Mouse (Mus musculus) right cerebral cortex, postnatal 36 days (tissue): ENCODE measurements at regions not wholly inside any gene's neighbourhood (a gene's known extent, or its start where the extent isn't known, plus 50 kb on each side); places are given as distances from the start of the nearest gene placed in this dataset.

Source experiments
- DNase-seq, 2 experiments: peaks; one replicate each; pipeline ENCODE4 v3.0.0; 2022; ENCODE audit warnings: low spot score in 2 of 2, mixed read lengths in 1 of 2

DNA sequence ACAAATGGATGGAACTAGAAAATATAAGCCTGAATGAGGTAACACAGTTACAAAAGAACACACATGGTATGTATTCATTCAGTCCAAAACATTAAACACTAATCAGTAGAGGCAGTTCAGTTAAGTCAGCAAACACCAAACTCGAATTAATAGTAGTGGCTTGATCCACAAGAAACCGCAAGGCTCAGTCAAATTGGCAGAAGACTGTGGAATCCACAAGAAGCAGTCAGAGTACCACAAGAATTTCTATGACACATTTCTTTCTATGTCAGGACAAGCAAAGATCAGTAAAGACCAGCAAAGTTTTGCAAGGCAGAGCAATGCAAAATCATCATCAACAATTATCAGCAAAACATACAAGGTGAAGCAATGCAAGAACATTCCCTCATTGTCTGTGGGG, 1373.9 kb upstream of the Zeb2 start:
- no peak for DNase-seq

GRCm38 (mm10) chr2:46468936-46469629, 1351.9 kb upstream of the Zeb2 start:
- no peak for DNase-seq

DNA sequence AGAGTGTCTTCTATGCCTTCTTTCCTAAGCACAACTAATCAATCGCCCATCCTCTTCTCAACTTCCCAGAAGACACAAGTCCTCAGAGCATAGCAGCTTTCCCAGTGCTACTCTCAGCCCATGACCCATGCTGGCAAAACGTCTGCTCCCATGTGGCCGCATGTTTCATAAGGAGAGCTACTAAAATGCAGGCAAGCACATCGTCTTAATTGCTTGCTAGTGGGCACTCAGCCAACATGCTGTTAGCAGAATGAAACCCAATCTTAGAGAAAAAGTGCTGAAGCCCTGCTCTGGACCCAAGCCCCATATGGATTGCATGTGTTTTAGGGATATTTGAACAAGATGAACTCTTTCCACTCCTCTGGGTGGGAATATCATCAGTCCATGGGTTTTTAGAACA, 1348.2 kb upstream of the Zeb2 start:
- DNase-seq = no peak

- DNase-seq = no peak
Measured at GRCm38 (mm10) chr2:46464913-46465312, 1347.7 kb upstream of the Zeb2 start.

- DNase-seq = no peak
Measured at GRCm38 (mm10) chr2:46462670-46463069, 1345.5 kb upstream of the Zeb2 start.

- DNase-seq = no peak
Measured at GRCm38 (mm10) chr2:46450698-46451097, 1333.5 kb upstream of the Zeb2 start.

GRCm38 (mm10) chr2:46445306-46445705, 1328.1 kb upstream of the Zeb2 start:
- no peak for DNase-seq

- peak; percentile 18 to 20 for DNase-seq
Measured at GRCm38 (mm10) chr2:46443686-46444180, 1326.5 kb upstream of the Zeb2 start.

- DNase-seq = no peak
Measured at GRCm38 (mm10) chr2:46443061-46443685, 1326.0 kb upstream of the Zeb2 start.

DNA sequence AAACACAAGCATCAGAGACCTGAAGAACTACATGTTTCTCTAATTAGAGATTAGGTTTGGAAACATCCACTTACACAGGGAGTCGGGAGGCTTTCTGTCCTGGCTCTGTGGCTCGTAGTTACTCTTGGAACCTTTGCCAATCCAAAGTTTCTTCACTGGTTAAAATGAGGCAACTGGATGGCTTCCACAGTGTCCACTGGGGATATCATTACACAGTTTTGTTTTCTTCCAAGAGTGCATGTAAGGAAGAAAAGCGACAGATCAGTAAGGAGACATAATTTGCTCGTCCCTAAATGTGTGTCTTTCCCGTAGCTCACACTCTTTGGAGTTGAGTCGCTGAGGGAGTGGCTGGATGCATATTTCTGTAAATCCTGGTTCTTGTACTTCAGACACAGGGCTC, 1325.4 kb upstream of the Zeb2 start:
- no peak for DNase-seq

- DNase-seq = no peak
Measured at GRCm38 (mm10) chr2:46441927-46442326, 1324.7 kb upstream of the Zeb2 start.

DNA sequence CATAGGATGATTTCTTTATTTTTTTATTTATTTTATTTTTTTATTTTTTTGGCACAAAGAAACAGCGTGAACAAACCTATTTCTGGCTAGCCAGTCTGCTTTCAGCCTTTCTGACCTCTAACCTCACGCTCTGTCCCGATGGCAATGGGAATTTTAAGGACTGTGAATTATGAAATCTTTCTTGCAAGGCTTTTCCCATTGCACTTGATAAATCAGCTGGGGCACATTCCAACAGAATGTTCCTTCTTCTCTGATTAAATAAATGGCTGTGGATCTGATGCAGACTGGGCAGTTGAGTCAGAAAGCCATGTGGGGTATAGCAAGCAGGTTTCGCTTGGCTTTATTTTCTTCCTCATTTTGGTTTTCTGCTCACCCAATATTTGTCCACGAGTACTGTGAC, 1324.2 kb upstream of the Zeb2 start:
- DNase-seq = no peak

DNA sequence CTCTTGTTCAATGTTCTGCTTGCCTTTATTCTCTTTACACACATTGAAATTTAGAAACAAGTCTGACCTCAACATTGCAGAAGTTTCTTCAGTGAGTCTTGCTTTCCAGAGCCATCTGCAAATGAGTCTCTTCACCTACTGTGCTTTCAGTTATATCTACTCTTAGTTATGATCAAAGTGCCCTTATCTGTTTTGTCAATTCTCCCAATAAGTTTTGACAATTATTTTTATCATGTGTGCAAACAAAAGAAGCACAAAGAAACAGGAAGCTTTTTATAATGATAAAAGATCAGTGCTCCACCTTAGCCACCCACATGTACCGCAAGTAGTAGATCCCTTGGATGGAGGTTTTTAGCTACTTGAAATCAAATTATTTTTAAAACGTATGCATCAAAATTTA, 1322.8 kb upstream of the Zeb2 start:
- no peak for DNase-seq

GRCm38 (mm10) chr2:46418281-46418680, 1301.1 kb upstream of the Zeb2 start:
- no peak for DNase-seq

- DNase-seq = no peak
Measured at GRCm38 (mm10) chr2:46402373-46403114, 1285.3 kb upstream of the Zeb2 start.

GRCm38 (mm10) chr2:46394161-46394560, 1277.0 kb upstream of the Zeb2 start:
- no peak for DNase-seq

- no peak for DNase-seq
Measured at GRCm38 (mm10) chr2:46372847-46373461, 1255.8 kb upstream of the Zeb2 start.

GRCm38 (mm10) chr2:46371755-46372154, 1254.6 kb upstream of the Zeb2 start:
- DNase-seq = no peak

- DNase-seq = no peak
Measured at GRCm38 (mm10) chr2:46370949-46371348, 1253.8 kb upstream of the Zeb2 start.

DNA sequence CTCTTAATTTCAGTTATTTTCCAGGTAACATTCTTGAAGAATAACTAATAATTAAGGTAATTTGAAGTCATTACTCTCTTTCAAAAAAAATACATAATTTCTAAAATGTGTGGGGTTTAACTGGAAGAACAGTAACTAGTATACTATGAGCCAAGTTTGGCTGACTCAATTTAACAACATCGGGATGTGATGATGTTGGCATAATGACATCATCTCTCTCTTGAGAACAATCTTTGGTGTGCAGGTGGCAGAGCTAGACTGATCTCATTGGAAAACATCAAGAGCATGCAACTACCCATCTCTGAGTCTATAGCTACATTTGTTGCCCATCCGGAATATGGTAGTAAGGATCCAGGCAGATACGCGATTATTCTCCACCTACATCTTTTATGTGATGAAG, 1251.7 kb upstream of the Zeb2 start:
- DNase-seq = no peak

- peak in 1 of 2 experiments; percentile 3 for DNase-seq
Measured at GRCm38 (mm10) chr2:46366135-46366485, 1248.9 kb upstream of the Zeb2 start.

DNA sequence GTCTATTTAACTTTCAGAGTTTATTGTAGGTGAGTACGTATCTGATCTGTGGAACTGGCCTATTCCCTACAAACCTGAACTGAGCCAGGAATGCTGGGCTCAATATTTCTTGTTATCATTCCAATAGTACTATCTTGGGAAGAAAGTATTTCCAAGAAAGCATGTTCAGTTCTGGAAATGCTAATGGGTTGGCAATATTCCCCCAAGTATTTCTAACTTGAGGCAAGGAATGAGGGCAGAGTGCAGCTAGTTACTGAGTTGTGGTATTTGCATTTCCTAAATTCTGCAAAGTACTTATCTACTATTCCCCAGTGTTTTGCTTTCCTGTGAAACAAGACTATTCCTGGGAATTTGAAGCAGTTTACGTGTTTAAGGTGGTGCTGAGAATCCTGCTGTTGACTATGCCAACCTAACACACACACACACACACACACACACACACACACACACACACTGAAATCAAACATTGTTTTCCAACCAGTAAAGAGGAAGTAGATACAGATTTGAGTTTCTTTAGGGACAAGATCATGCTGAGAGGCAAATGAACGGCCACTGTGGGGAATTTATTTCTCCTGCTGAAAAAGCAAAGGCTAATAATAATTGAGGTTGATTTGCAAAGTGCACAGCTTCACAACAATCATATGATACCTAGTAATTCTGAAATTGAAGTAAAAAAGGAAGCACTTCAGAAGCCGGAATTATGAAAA, 1248.4 kb upstream of the Zeb2 start:
- no peak for DNase-seq
